Mouse (Mus musculus) megakaryocyte, embryonic 14.5 days (primary cell): ENCODE data around the gene Cracr2b.

Source experiments
- FLI1 ChIP-seq: IDR thresholded peaks from 2 replicates; pipeline ENCODE4 v1.6.1; 2012; ENCODE audit warnings: low read length, inconsistent platforms, mixed read lengths
- GATA1 ChIP-seq: IDR thresholded peaks from 3 replicates; pipeline ENCODE4 v1.6.1; 2012; ENCODE audit warnings: mixed read lengths, low read length, inconsistent platforms, borderline replicate concordance

GRCm38 (mm10) chr7:141435129-141435855 is 25.6 kb upstream of the Cracr2b start:
- TF ChIP-seq GATA1, result no peak
- no peak for TF ChIP-seq FLI1
